Mouse (Mus musculus): ENCODE data around the gene Zfp668.

DNA sequence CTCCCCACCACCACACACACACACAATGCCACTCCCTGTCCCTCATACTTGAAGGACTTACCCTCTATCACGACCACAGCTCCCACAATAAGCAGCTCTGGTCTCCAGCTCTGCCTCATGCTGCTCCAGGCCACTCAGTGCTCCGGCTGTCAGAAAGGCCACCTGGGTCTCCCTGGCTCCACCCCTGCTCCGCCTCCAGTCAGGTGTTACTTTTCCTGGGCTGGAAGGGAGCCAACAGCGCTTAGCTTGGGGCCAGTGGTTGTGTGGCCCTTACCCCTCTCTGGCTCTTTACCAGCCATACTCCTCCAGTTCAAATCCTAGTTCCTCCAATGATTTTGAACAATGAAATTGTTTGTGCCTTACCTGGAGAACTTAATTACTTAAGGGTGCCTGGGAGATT lies 14.2 kb upstream of the Zfp668 start, which contains the start of gene Prss53:
- TF ChIP-seq MYOG (IDR thresholded peaks at IDR 0.05; ENCODE audit: control insufficient read depth, extremely low read depth, insufficient read length) (no peak), CTCF (IDR thresholded peaks at IDR 0.05; ENCODE audit: control insufficient read depth, insufficient read depth, insufficient read length) (no peak), MAX (IDR thresholded peaks at IDR 0.05) (no peak)
